Mouse (Mus musculus) thymus, postnatal 36 days (tissue): Measurements from ENCODE around the gene Atg14.

Experiments
- DNase-seq, 2 experiments: peaks; one replicate each; pipeline ENCODE4 v3.0.0; 2022; ENCODE audit warnings: mixed read lengths in 2 of 2

Gene Atg14

GRCm38 (mm10) chr14:47498632-47499031 lies 71.8 kb downstream of the Atg14 start:
- DNase-seq = no peak

- no peak for DNase-seq
Observed at GRCm38 (mm10) chr14:47497166-47497565, 73.3 kb downstream of the Atg14 start.

GRCm38 (mm10) chr14:47495951-47496350 lies 74.5 kb downstream of the Atg14 start:
- DNase-seq = no peak

- DNase-seq = no peak
Observed at GRCm38 (mm10) chr14:47493592-47494361, 76.7 kb downstream of the Atg14 start.
